ENCODE assay signal across 9 mouse cellular contexts in the genomic region with DNA sequence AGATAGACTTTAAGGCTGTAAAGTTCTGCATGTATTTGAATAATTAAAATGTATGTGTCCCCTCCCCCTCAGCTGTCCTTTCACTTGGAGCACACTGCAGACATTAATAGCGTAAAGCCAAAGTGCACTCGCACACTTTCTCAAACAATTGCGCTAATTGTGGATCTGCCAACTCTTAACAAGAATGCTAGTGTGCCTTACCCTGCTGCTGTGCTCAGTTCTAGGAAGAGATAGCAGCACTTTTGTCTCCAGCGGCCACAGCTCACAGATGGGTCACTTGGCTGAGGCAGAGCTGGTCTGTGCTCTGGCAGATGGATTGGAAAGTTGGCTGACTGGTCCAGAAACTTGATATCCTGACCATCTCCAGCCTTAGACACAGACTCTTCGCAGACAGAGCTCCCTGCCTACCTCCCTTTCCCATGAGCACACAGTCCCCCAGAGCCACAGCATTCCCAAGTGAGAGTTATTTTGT. TPM values are rescaled to one million over a fixed set of nuclear protein-coding genes. Genes with fewer than 3 reads are reported as not detected.
DNase-seq lines count a peak whose midpoint lies in the region; ATAC-seq and TF ChIP-seq lines count a peak whose summit lies in the region.
"Had no signal": no experiment of that assay in that cellular context is flagged by ENCODE, and none has a peak within 500 bp of the region (broad histone marks: within the 10 kb centered on the region; RNA-seq: fewer than 3 reads in every experiment).

No protein-coding gene starts in this region.

- no peaks in the 10 kb centered on the region for H3K36me3 ChIP-seq in forebrain, embryonic 15.5 days
- no peaks in the 10 kb centered on the region for H3K36me3 ChIP-seq in forebrain, embryonic 10.5 days (replicated peaks)
- H3K36me3 ChIP-seq in neural tube, embryonic 13.5 days: no peaks in the 10 kb centered on the region
- H3K36me3 ChIP-seq in hindbrain, embryonic 14.5 days (replicated peaks; ENCODE audit: control insufficient read depth, insufficient read depth): no peaks in the 10 kb centered on the region
- no peaks in the 10 kb centered on the region for H3K36me3 ChIP-seq in midbrain, postnatal 0 days (ENCODE audit: insufficient read depth, low read length)

- H3K27me3 ChIP-seq in forebrain, embryonic 15.5 days: no peaks in the 10 kb centered on the region
- H3K27me3 ChIP-seq in forebrain, embryonic 10.5 days (ENCODE audit: poor library complexity, severe bottlenecking): no peaks in the 10 kb centered on the region
- H3K27me3 ChIP-seq in neural tube, embryonic 13.5 days: no peaks in the 10 kb centered on the region
- no peaks in the 10 kb centered on the region for H3K27me3 ChIP-seq in hindbrain, embryonic 14.5 days (ENCODE audit: control insufficient read depth, insufficient read depth, low read length)
- no peaks in the 10 kb centered on the region for H3K27me3 ChIP-seq in midbrain, postnatal 0 days (ENCODE audit: insufficient read depth, low read length)

- H3K4me2 ChIP-seq in forebrain, embryonic 15.5 days (replicated peaks): no peak overlapping the region
- H3K4me2 ChIP-seq in neural tube, embryonic 13.5 days: no peak overlapping the region
- H3K4me2 ChIP-seq in hindbrain, embryonic 14.5 days (replicated peaks): no peak overlapping the region
- H3K4me2 ChIP-seq in midbrain, postnatal 0 days (ENCODE audit: low read depth, low read length, poor library complexity, severe bottlenecking): no peak overlapping the region

- no peak overlapping the region for H3K4me3 ChIP-seq in forebrain, embryonic 15.5 days
- H3K4me3 ChIP-seq in forebrain, embryonic 10.5 days: no peak overlapping the region
- no peak overlapping the region for H3K4me3 ChIP-seq in neural tube, embryonic 13.5 days
- no peak overlapping the region for H3K4me3 ChIP-seq in hindbrain, embryonic 14.5 days (replicated peaks; ENCODE audit: low read length)
- no peak overlapping the region for H3K4me3 ChIP-seq in midbrain, postnatal 0 days (ENCODE audit: low read depth, low read length)

- no peaks in the 10 kb centered on the region for H3K9me3 ChIP-seq in forebrain, embryonic 15.5 days
- no peaks in the 10 kb centered on the region for H3K9me3 ChIP-seq in forebrain, embryonic 10.5 days
- H3K9me3 ChIP-seq in neural tube, embryonic 13.5 days: no peaks in the 10 kb centered on the region
- no peaks in the 10 kb centered on the region for H3K9me3 ChIP-seq in hindbrain, embryonic 14.5 days (ENCODE audit: control insufficient read depth, low read length)
- H3K9me3 ChIP-seq in midbrain, postnatal 0 days (ENCODE audit: low read length): no peaks in the 10 kb centered on the region

- TF ChIP-seq CTCF in midbrain, postnatal 0 days (IDR thresholded peaks at IDR 0.05): no peak

- no peaks in the 10 kb centered on the region for H3K4me1 ChIP-seq in forebrain, embryonic 15.5 days
- H3K4me1 ChIP-seq in forebrain, embryonic 10.5 days: peaks cover 15% of the 10 kb centered on the region
- peaks cover 3% of the 10 kb centered on the region; the same call in 1 of the 2 replicates for H3K4me1 ChIP-seq in neural tube, embryonic 13.5 days (replicated peaks)
- no peaks in the 10 kb centered on the region; the same call in 1 of the 2 replicates for H3K4me1 ChIP-seq in hindbrain, embryonic 14.5 days (replicated peaks; ENCODE audit: control insufficient read depth, insufficient read depth, low read length)
- no peaks in the 10 kb centered on the region for H3K4me1 ChIP-seq in midbrain, postnatal 0 days (ENCODE audit: insufficient read depth, low read length)

- no peak for DNase-seq in forebrain, embryonic 10.5 days (ENCODE audit: extremely low spot score, low spot score)
- DNase-seq in neural tube, embryonic 10.5 days (ENCODE audit: extremely low spot score, low spot score): no peak
- no peak for DNase-seq in hindbrain, embryonic 14.5 days (ENCODE audit: low spot score)
- DNase-seq in midbrain, postnatal 0 days (ENCODE audit: low spot score): peak; percentile 63
- DNase-seq in thymus, postnatal 14 days: no peak
- DNase-seq: liver had no signal

- ATAC-seq in forebrain, embryonic 15.5 days (replicated peaks): 0 out of 2 replicates have a peak, but pooled peaks have one; percentile 46
- ATAC-seq in neural tube, embryonic 13.5 days (ENCODE audit: low read depth): peak; percentile 50; the same call in 1 of the 2 replicates
- ATAC-seq in hindbrain, embryonic 14.5 days (ENCODE audit: low FRiP score): peak; percentile 53; the same call in 1 of the 2 replicates
- ATAC-seq in midbrain, postnatal 0 days (ENCODE audit: low FRiP score): no peak
- ATAC-seq in inflammation-experienced regulatory T-cells, adult 6 months: no peak

- 67% methylated on average over 5 of the region's 5 CpGs for WGBS in forebrain, embryonic 15.5 days
- 90% methylated on average over 5 of the region's 5 CpGs for WGBS in forebrain, embryonic 10.5 days
- WGBS in neural tube, embryonic 13.5 days: 73% methylated on average over 5 of the region's 5 CpGs
- WGBS in hindbrain, embryonic 14.5 days: 66% methylated on average over 5 of the region's 5 CpGs
- 76% methylated on average over 5 of the region's 5 CpGs for WGBS in midbrain, postnatal 0 days

- H3K9ac ChIP-seq in forebrain, embryonic 15.5 days (replicated peaks): no peak overlapping the region
- H3K9ac ChIP-seq in neural tube, embryonic 13.5 days: no peak overlapping the region
- no peak overlapping the region for H3K9ac ChIP-seq in hindbrain, embryonic 14.5 days
- no peak overlapping the region for H3K9ac ChIP-seq in midbrain, postnatal 0 days (replicated peaks; ENCODE audit: low read length, poor library complexity, severe bottlenecking)

- H3K27ac ChIP-seq in forebrain, embryonic 15.5 days (replicated peaks): no peak overlapping the region
- no peak overlapping the region for H3K27ac ChIP-seq in forebrain, embryonic 10.5 days
- no peak overlapping the region for H3K27ac ChIP-seq in neural tube, embryonic 13.5 days (replicated peaks)
- no peak overlapping the region for H3K27ac ChIP-seq in hindbrain, embryonic 14.5 days
- H3K27ac ChIP-seq in midbrain, postnatal 0 days (ENCODE audit: low read depth, low read length): no peak overlapping the region

RNA-seq across cellular contexts. Expression of a gene that starts 40.9 kb away (rescaled TPM):
- 2.2 and 3.1 TPM in 2 replicates for polyA plus RNA-seq in forebrain, embryonic 15.5 days (2015; fragmentation: Nextera tagmentation; extraction: Ambion mirVana)
- polyA plus RNA-seq in forebrain, embryonic 10.5 days (2016; fragmentation: Nextera tagmentation; extraction: Ambion mirVana): 0.77 and 0.81 TPM in 2 replicates
- 0.44 TPM in 1 of 2 replicates, not detected in the other for polyA plus RNA-seq in neural tube, embryonic 13.5 days (2015; fragmentation: Nextera tagmentation; extraction: Ambion mirVana)
- 0.94 and 1.3 TPM in 2 replicates for polyA plus RNA-seq in hindbrain, embryonic 14.5 days (2014; fragmentation: Nextera tagmentation; extraction: Ambion mirVana)
- total RNA-seq in midbrain, postnatal 0 days (2014; rRNA removed): 1.9 and 2.2 TPM in 2 replicates
- polyA plus RNA-seq in midbrain, postnatal 0 days (2015; fragmentation: Nextera tagmentation; extraction: Ambion mirVana): 0.43 and 0.65 TPM in 2 replicates
- 1 to 10 TPM in 1 of 3 experiments, under 1 TPM in 2; 0.74 to 4.1 (median 0.98) TPM for polyA plus RNA-seq in inflammation-experienced regulatory T-cells, adult 6 months (2017; shearing (Covaris generic))

RNA-seq across cellular contexts. Expression of a gene that starts 40.9 kb away (rescaled TPM):
- 1.2 and 1.9 TPM in 2 replicates for polyA plus RNA-seq in forebrain, embryonic 15.5 days (2015; fragmentation: Nextera tagmentation; extraction: Ambion mirVana)
- 0.10 and 0.22 TPM in 2 replicates for polyA plus RNA-seq in forebrain, embryonic 10.5 days (2016; fragmentation: Nextera tagmentation; extraction: Ambion mirVana)
- polyA plus RNA-seq in neural tube, embryonic 13.5 days (2015; fragmentation: Nextera tagmentation; extraction: Ambion mirVana): 0.18 and 0.25 TPM in 2 replicates
- polyA plus RNA-seq in hindbrain, embryonic 14.5 days (2014; fragmentation: Nextera tagmentation; extraction: Ambion mirVana): 0.37 and 0.53 TPM in 2 replicates
- total RNA-seq in midbrain, postnatal 0 days (2014; rRNA removed): 0.16 and 0.33 TPM in 2 replicates
- polyA plus RNA-seq in midbrain, postnatal 0 days (2015; fragmentation: Nextera tagmentation; extraction: Ambion mirVana): 0.21 and 0.42 TPM in 2 replicates
- polyA plus RNA-seq in inflammation-experienced regulatory T-cells, adult 6 months (2017; shearing (Covaris generic)): 1 to 10 TPM in 2 of 3 experiments, under 1 TPM in 1; 0.57 to 4.4 (median 3.9) TPM

RNA-seq across cellular contexts. Expression of a gene that starts 42.7 kb away (rescaled TPM):
- 8.7 and 9.6 TPM in 2 replicates for polyA plus RNA-seq in forebrain, embryonic 15.5 days (2015; fragmentation: Nextera tagmentation; extraction: Ambion mirVana)
- 7.9 and 9.3 TPM in 2 replicates for polyA plus RNA-seq in forebrain, embryonic 10.5 days (2016; fragmentation: Nextera tagmentation; extraction: Ambion mirVana)
- polyA plus RNA-seq in neural tube, embryonic 13.5 days (2015; fragmentation: Nextera tagmentation; extraction: Ambion mirVana): 8.6 and 11.3 TPM in 2 replicates
- polyA plus RNA-seq in hindbrain, embryonic 14.5 days (2014; fragmentation: Nextera tagmentation; extraction: Ambion mirVana): 18.1 and 20.4 TPM in 2 replicates
- total RNA-seq in midbrain, postnatal 0 days (2014; rRNA removed): 25.1 and 32.0 TPM in 2 replicates
- polyA plus RNA-seq in midbrain, postnatal 0 days (2015; fragmentation: Nextera tagmentation; extraction: Ambion mirVana): 13.5 and 13.8 TPM in 2 replicates
- polyA plus RNA-seq in inflammation-experienced regulatory T-cells, adult 6 months (2017; shearing (Covaris generic)): 1 to 10 TPM; 2.0 to 4.1 (median 2.7) TPM

Comparison
In these comparisons a context has a peak if more than half of its experiments do, and no peak if none do; other contexts are left out.
1. ATAC-seq: peak in forebrain, embryonic 15.5 days (single experiment), neural tube, embryonic 13.5 days (single experiment) and hindbrain, embryonic 14.5 days (single experiment); none in midbrain, postnatal 0 days (single experiment) and inflammation-experienced regulatory T-cells, adult 6 months (single experiment).